Mouse (Mus musculus): ENCODE results near the gene Fbxo46. TPM values are rescaled to one million over a fixed set of nuclear protein-coding genes. Genes with fewer than 3 reads are reported as not detected.
"Not testable (repeated sequence)": the region's sequence is repeated elsewhere in the genome, so short reads cannot be mapped to it uniquely, and the experiment has no call there.

Fbxo46 gene
- polyA plus RNA-seq (2015; fragmentation: Nextera tagmentation; extraction: Ambion mirVana): 5.1 TPM in 2 replicates

GRCm38 (mm10) chr7:19119631-19120429, at the start of gene Fbxo46:
Gene Fbxo46, plus strand, starts transcription at chr7:19119859.
- Histone ChIP-seq H3K9ac (peak within 1 kb of the TSS; percentile 76), H3K27me3 (peaks cover 16% of the 10 kb centered on the region), H3K9me3 (replicated peaks) (no peaks in the 10 kb centered on the region; the same call in 1 of the 2 replicates), H3K27ac (replicated peaks) (peak within 1 kb of the TSS; percentile 45; the same call in 1 of the 2 replicates), H3K4me1 (replicated peaks) (peaks cover 25% of the 10 kb centered on the region), H3K4me2 (peak within 1 kb of the TSS; percentile 83), H3K36me3 (replicated peaks) (no peaks in the 10 kb centered on the region), H3K4me3 (replicated peaks) (peak within 1 kb of the TSS; percentile 76)
- ATAC-seq (ENCODE audit: insufficient read depth): peak; percentile 96
- under 1% methylated on average over 34 of the region's 34 CpGs for WGBS (ENCODE audit: insufficient replicate concordance)

GRCm38 (mm10) chr7:19071024-19071423, 48.6 kb upstream of the Fbxo46 start:
- 37% methylated on average over 3 of the region's 3 CpGs for WGBS (ENCODE audit: insufficient replicate concordance)
- H3K9me3 ChIP-seq (replicated peaks): not testable (repeated sequence)
- H3K27me3 ChIP-seq: peaks cover 64% of the 10 kb centered on the region

GRCm38 (mm10) chr7:19073504-19073903, 46.2 kb upstream of the Fbxo46 start:
- Histone ChIP-seq H3K36me3 (replicated peaks) (peaks cover 4% of the 10 kb centered on the region; the same call in 1 of the 2 replicates), H3K27me3 (peaks cover 43% of the 10 kb centered on the region), H3K9ac (no peak overlapping the region), H3K9me3 (replicated peaks) (no peaks in the 10 kb centered on the region), H3K4me1 (replicated peaks) (peaks cover 35% of the 10 kb centered on the region), H3K4me2 (no peak overlapping the region), H3K4me3 (replicated peaks) (no peak overlapping the region), H3K27ac (replicated peaks) (no peak overlapping the region)
- WGBS (ENCODE audit: insufficient replicate concordance): 76% methylated on average over 9 of the region's 9 CpGs
- ATAC-seq (ENCODE audit: insufficient read depth): no peak

More at GRCm38 (mm10) chr7:19071024-19071423, 48.6 kb upstream of the Fbxo46 start:
- H3K4me2 ChIP-seq; H3K27ac ChIP-seq (replicated peaks); ATAC-seq (ENCODE audit: insufficient read depth); H3K4me3 ChIP-seq (replicated peaks); H3K9ac ChIP-seq; H3K36me3 ChIP-seq (replicated peaks): not testable (repeated sequence)
- H3K4me1 ChIP-seq (replicated peaks): peaks cover 17% of the 10 kb centered on the region

GRCm38 (mm10) chr7:19074494-19074893, 45.2 kb upstream of the Fbxo46 start:
- Histone ChIP-seq H3K27ac (replicated peaks) (no peak overlapping the region), H3K9ac (no peak overlapping the region), H3K36me3 (replicated peaks) (peaks cover 4% of the 10 kb centered on the region; the same call in 1 of the 2 replicates), H3K4me2 (no peak overlapping the region), H3K27me3 (peaks cover 47% of the 10 kb centered on the region), H3K4me1 (replicated peaks) (peaks cover 37% of the 10 kb centered on the region), H3K4me3 (replicated peaks) (no peak overlapping the region), H3K9me3 (replicated peaks) (no peaks in the 10 kb centered on the region)
- 86% methylated on average over 6 of the region's 6 CpGs for WGBS (ENCODE audit: insufficient replicate concordance)
- no peak for ATAC-seq (ENCODE audit: insufficient read depth)

DNA sequence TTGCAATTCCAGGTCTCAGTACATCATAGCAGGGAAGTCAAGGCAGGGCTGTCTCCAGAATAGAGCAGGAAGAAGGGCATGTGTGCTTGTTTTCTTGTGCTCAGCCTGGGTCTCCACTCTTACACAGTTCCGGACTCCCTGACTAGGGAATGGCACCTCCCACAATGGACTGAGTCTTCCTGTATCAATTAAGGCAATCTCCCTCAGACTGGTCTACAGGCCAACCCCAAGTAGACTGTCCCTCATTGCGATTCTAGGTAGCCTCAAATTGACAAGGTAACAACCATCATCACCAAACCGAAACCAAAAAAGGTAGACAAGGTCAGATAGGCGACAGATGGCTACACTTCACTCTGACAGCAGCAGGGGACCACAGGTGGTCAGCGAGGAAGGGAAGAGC, 44.4 kb upstream of the Fbxo46 start:
- Histone ChIP-seq H3K27ac (replicated peaks) (peak overlapping the region; percentile 41; the same call in 1 of the 2 replicates), H3K9ac (peak overlapping the region; percentile 76), H3K4me3 (replicated peaks) (peak overlapping the region; percentile 82), H3K9me3 (replicated peaks) (no peaks in the 10 kb centered on the region), H3K36me3 (replicated peaks) (peaks cover 10% of the 10 kb centered on the region), H3K4me1 (replicated peaks) (peaks cover 37% of the 10 kb centered on the region), H3K4me2 (peak overlapping the region; percentile 92), H3K27me3 (peaks cover 48% of the 10 kb centered on the region)
- 48% methylated on average over 5 of the region's 5 CpGs for WGBS (ENCODE audit: insufficient replicate concordance)
- ATAC-seq (ENCODE audit: insufficient read depth): no peak

DNA sequence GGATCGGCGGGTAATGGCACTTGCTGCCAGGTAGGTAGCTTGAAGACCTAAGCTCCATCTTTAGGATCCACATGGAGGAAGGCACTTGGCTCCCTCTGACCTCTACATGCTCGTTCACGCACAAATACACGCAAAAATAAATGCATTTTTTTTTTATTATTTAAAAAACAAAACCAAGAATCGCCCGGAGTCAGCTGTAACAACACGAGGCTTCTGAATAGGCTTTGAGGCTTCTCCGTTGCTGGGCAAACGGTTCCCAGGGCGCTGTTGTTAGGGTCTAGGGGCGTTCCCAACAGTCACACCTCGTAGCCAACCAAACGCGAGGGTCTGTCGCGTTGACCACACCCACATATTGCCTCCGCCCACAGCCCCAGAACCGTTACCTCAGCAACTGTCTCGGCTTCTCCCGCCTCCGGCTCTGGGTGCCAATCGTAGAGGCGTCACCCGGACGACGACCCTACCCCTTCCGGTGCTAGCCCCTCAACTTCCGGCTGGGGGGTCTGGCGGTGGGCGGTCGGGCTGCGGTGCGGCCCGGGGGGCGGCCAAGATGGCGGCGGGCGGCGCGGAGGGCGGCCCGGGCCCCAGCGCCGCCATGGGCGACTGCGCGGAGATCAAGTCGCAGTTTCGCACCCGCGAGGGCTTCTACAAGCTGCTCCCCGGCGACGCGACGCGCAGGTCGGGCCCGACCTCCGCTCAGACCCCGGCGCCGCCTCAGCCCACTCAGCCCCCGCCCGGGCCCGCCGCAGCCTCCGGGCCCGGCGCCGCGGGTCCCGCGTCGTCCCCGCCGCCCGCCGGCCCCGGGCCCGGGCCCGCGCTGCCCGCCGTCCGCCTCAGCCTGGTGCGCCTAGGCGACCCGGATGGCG, 43.7 kb upstream of the Fbxo46 start, which contains the start of gene Dmwd:
Gene Dmwd (plus strand): TSS at position 505 of the 863 bp plus-strand sequence.
- peak; percentile 93 for ATAC-seq (ENCODE audit: insufficient read depth)

DNA sequence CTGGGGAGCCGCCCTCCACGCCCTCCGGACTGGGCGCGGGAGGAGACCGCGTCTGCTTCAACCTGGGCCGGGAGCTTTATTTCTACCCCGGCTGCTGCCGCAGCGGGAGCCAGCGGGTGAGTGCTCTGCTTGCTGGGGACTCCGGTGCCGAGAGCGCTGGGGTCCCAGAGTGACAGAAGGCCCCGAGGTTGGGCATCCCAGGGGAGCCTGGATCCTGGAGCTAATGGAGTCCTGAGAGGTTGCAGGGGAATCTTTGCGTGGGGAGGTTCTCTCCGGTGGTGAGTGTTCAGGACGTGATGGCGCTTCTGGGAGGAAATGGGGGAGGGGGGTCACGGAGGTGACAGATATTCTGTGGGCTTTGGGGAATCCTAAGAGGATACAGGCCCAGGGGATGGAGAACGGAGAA, 43.1 kb upstream of the Fbxo46 start:
- H3K9me3 ChIP-seq (replicated peaks): no peaks in the 10 kb centered on the region
- H3K4me2 ChIP-seq: peak overlapping the region; percentile 92
- peak overlapping the region; percentile 76 for H3K9ac ChIP-seq
- H3K4me1 ChIP-seq (replicated peaks): peaks cover 37% of the 10 kb centered on the region
- H3K27ac ChIP-seq (replicated peaks): peak overlapping the region; percentile 81
- WGBS (ENCODE audit: insufficient replicate concordance): under 1% methylated on average over 22 of the region's 22 CpGs
- peak overlapping the region; percentile 82 for H3K4me3 ChIP-seq (replicated peaks)
- ATAC-seq (ENCODE audit: insufficient read depth): no peak
- H3K27me3 ChIP-seq: peaks cover 52% of the 10 kb centered on the region
- H3K36me3 ChIP-seq (replicated peaks): peaks cover 24% of the 10 kb centered on the region

More for the DNA sequence above, 43.7 kb upstream of the Fbxo46 start, which contains the start of gene Dmwd:
- peak within 1 kb of the TSS; percentile 92 for H3K4me2 ChIP-seq
- peaks cover 50% of the 10 kb centered on the region for H3K27me3 ChIP-seq
- peak within 1 kb of the TSS; percentile 81 for H3K27ac ChIP-seq (replicated peaks)
- no peaks in the 10 kb centered on the region for H3K9me3 ChIP-seq (replicated peaks)
- H3K36me3 ChIP-seq (replicated peaks): peaks cover 18% of the 10 kb centered on the region
- H3K9ac ChIP-seq: peak within 1 kb of the TSS; percentile 76
- H3K4me3 ChIP-seq (replicated peaks): peak within 1 kb of the TSS; percentile 82
- peaks cover 37% of the 10 kb centered on the region for H3K4me1 ChIP-seq (replicated peaks)
- WGBS (ENCODE audit: insufficient replicate concordance): 1% methylated on average over 85 of the region's 91 CpGs

DNA sequence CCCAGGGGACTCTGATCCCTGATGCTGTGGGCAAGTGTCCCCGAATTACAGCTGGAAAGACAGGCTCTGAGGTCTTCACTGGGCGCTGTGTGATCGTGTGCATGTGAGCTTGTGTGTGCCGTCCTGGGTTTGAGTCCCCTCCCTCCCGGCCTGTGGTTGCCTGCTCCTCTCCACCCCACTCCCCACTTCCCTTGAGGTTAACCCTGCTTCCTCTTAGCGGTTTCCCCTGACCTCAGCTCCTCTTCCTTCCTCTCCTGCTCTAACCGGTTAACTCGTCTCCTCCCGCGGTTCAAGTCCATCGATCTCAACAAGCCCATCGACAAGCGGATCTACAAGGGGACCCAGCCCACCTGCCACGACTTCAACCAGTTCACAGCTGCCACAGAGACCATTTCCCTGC, 41.9 kb upstream of the Fbxo46 start:
- Histone ChIP-seq H3K4me3 (replicated peaks) (peak overlapping the region; percentile 82), H3K9me3 (replicated peaks) (no peaks in the 10 kb centered on the region), H3K4me1 (replicated peaks) (peaks cover 45% of the 10 kb centered on the region), H3K4me2 (peak overlapping the region; percentile 92), H3K36me3 (replicated peaks) (peaks cover 34% of the 10 kb centered on the region), H3K27ac (replicated peaks) (no peak overlapping the region), H3K9ac (no peak overlapping the region), H3K27me3 (peaks cover 55% of the 10 kb centered on the region)
- no peak for ATAC-seq (ENCODE audit: insufficient read depth)
- 21% methylated on average over 14 of the region's 14 CpGs for whole genome bisulfite sequencing (ENCODE audit: insufficient replicate concordance)

GRCm38 (mm10) chr7:19078732-19079131, 40.9 kb upstream of the Fbxo46 start:
- no peak overlapping the region for H3K9ac ChIP-seq

DNA sequence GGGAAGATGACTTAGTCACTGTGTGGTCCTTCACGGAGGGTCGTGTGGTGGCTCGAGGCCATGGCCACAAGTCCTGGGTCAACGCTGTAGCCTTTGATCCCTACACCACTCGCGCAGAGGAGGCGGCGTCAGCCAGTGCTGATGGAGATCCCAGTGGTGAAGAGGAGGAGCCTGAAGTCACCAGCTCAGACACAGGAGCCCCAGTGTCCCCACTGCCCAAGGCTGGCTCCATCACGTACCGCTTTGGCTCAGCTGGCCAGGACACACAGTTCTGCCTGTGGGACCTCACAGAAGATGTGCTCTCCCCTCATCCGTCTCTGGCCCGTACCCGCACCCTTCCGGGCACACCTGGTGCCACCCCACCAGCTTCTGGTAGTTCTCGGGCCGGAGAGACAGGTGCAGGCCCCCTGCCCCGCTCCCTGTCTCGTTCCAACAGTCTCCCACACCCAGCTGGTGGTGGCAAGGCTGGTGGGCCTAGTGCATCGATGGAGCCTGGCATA, 39.2 kb upstream of the Fbxo46 start:
- H3K36me3 ChIP-seq (replicated peaks): peaks cover 34% of the 10 kb centered on the region
- peaks cover 63% of the 10 kb centered on the region for H3K4me1 ChIP-seq (replicated peaks)
- 80% methylated on average over 19 of the region's 19 CpGs for WGBS (ENCODE audit: insufficient replicate concordance)
- H3K9ac ChIP-seq: no peak overlapping the region
- peaks cover 52% of the 10 kb centered on the region for H3K27me3 ChIP-seq
- no peak for ATAC-seq (ENCODE audit: insufficient read depth)
- no peak overlapping the region for H3K27ac ChIP-seq (replicated peaks)
- H3K4me3 ChIP-seq (replicated peaks): no peak overlapping the region
- no peak overlapping the region for H3K4me2 ChIP-seq
- no peaks in the 10 kb centered on the region for H3K9me3 ChIP-seq (replicated peaks)

More at GRCm38 (mm10) chr7:19078732-19079131, 40.9 kb upstream of the Fbxo46 start:
- no peak overlapping the region for H3K4me2 ChIP-seq
- peaks cover 53% of the 10 kb centered on the region for H3K27me3 ChIP-seq
- no peak overlapping the region for H3K4me3 ChIP-seq (replicated peaks)
- WGBS (ENCODE audit: insufficient replicate concordance): 61% methylated on average over 3 of the region's 3 CpGs
- no peaks in the 10 kb centered on the region for H3K9me3 ChIP-seq (replicated peaks)
- no peak for ATAC-seq (ENCODE audit: insufficient read depth)
- H3K36me3 ChIP-seq (replicated peaks): peaks cover 34% of the 10 kb centered on the region
- peaks cover 54% of the 10 kb centered on the region for H3K4me1 ChIP-seq (replicated peaks)
- no peak overlapping the region for H3K27ac ChIP-seq (replicated peaks)

Data from liver, embryonic 15.5 days (tissue).